Mouse (Mus musculus) liver, embryonic 15.5 days (tissue): Measurements from ENCODE around the gene Lmo4. TPM values are rescaled to one million over a fixed set of nuclear protein-coding genes. Genes with fewer than 3 reads are reported as not detected.

Experiments used
- ATAC-seq: fragments of 200-750 bp; cut with Nextera tagmentation; 2 replicates; pipeline ENCODE4 v1.8.0; 2017; ENCODE audit warnings: moderate number of reproducible peaks, mild to moderate bottlenecking, moderate library complexity; ENCODE audit not compliant: insufficient read depth
- H3K27ac ChIP-seq: fragments of 300-500 bp; sonication (generic); replicated peaks from 2 replicates; pipeline ENCODE4 v1.5.1; 2015; ENCODE audit warnings: mild to moderate bottlenecking, inconsistent platforms
- H3K27me3 ChIP-seq: fragments of 300-500 bp; sonication (generic); 2 replicates; pipeline ENCODE4 v1.6.1; 2015; ENCODE audit warnings: mild to moderate bottlenecking, inconsistent platforms
- H3K36me3 ChIP-seq: fragments of 300-500 bp; sonication (generic); replicated peaks from 2 replicates; pipeline ENCODE4 v1.6.1; 2015; ENCODE audit warnings: moderate library complexity, mild to moderate bottlenecking, inconsistent platforms
- H3K4me1 ChIP-seq: fragments of 300-500 bp; sonication (generic); replicated peaks from 2 replicates; pipeline ENCODE4 v1.6.1; 2015; ENCODE audit warnings: inconsistent platforms
- H3K4me2 ChIP-seq: fragments of 300-500 bp; sonication (generic); 2 replicates; pipeline ENCODE4 v1.6.1; 2015; ENCODE audit warnings: moderate library complexity, mild to moderate bottlenecking, inconsistent platforms
- H3K4me3 ChIP-seq: fragments of 300-500 bp; sonication (generic); replicated peaks from 2 replicates; pipeline ENCODE4 v1.5.1; 2015; ENCODE audit warnings: mild to moderate bottlenecking, inconsistent platforms
- H3K9ac ChIP-seq: fragments of 300-500 bp; sonication (generic); 2 replicates; pipeline ENCODE4 v1.6.1; 2015; ENCODE audit warnings: moderate library complexity, mild to moderate bottlenecking, inconsistent platforms
- H3K9me3 ChIP-seq: fragments of 300-500 bp; sonication (generic); replicated peaks from 2 replicates; pipeline ENCODE4 v1.6.1; 2016; ENCODE audit warnings: inconsistent platforms
- WGBS: fragments of 180-500 bp; shearing (Covaris S2); methylation state at CpG from one replicate; pipeline ENCODE4 v1.1.7; 2015; ENCODE audit warnings: mixed read lengths; ENCODE audit not compliant: insufficient replicate concordance; 5-methylcytosine and 5-hydroxymethylcytosine counted together
- polyA plus RNA-seq: library from polyadenylated mRNA; unstranded; fragments of >200 nt; fragmentation: Nextera tagmentation; extraction: Ambion mirVana; gene quantifications from 2 replicates; pipeline ENCODE4 v1.2.1, GENCODE M21; 2015

Lmo4 gene
- polyA plus RNA-seq, 1 experiment from 2014 or later, result 12.8 TPM

- Histone ChIP-seq H3K4me2 (no peak overlapping the region), H3K9ac (no peak overlapping the region), H3K27me3 (no peaks in the 10 kb centered on the region), H3K4me1 (no peaks in the 10 kb centered on the region), H3K4me3 (no peak overlapping the region), H3K9me3 (no peaks in the 10 kb centered on the region), H3K27ac (no peak overlapping the region), H3K36me3 (no peaks in the 10 kb centered on the region)
- ATAC-seq, result no peak
- WGBS, result 64% methylated on average over 4 of the region's 4 CpGs
Measured at GRCm38 (mm10) chr3:144144066-144144465, 61.0 kb downstream of the Lmo4 start.

- H3K4me3 ChIP-seq, result no peak overlapping the region
- ATAC-seq, result no peak
- H3K27me3 ChIP-seq, result no peaks in the 10 kb centered on the region
- H3K36me3 ChIP-seq, result no peaks in the 10 kb centered on the region
- H3K4me2 ChIP-seq, result no peak overlapping the region
- WGBS, result 85% methylated on average over 7 of the region's 7 CpGs
- H3K27ac ChIP-seq, result no peak overlapping the region
- H3K4me1 ChIP-seq, result no peaks in the 10 kb centered on the region
- H3K9ac ChIP-seq, result no peak overlapping the region
- H3K9me3 ChIP-seq, result no peaks in the 10 kb centered on the region
Measured at GRCm38 (mm10) chr3:144142939-144143338, 62.1 kb downstream of the Lmo4 start.

GRCm38 (mm10) chr3:144141786-144142185 lies 63.2 kb downstream of the Lmo4 start:
- Histone ChIP-seq H3K9ac (no peak overlapping the region), H3K27ac (no peak overlapping the region), H3K27me3 (no peaks in the 10 kb centered on the region), H3K9me3 (no peaks in the 10 kb centered on the region), H3K4me2 (no peak overlapping the region), H3K4me1 (no peaks in the 10 kb centered on the region), H3K36me3 (no peaks in the 10 kb centered on the region), H3K4me3 (no peak overlapping the region)
- WGBS, result 72% methylated on average over 8 of the region's 8 CpGs
- no peak for ATAC-seq

GRCm38 (mm10) chr3:144140816-144141215 lies 64.2 kb downstream of the Lmo4 start:
- Histone ChIP-seq H3K9ac (no peak overlapping the region), H3K27ac (no peak overlapping the region), H3K9me3 (no peaks in the 10 kb centered on the region), H3K4me2 (no peak overlapping the region), H3K4me1 (no peaks in the 10 kb centered on the region), H3K27me3 (no peaks in the 10 kb centered on the region), H3K36me3 (no peaks in the 10 kb centered on the region), H3K4me3 (no peak overlapping the region)
- ATAC-seq, result no peak
- WGBS, result 74% methylated on average over 5 of the region's 5 CpGs

- Histone ChIP-seq H3K27ac (no peak overlapping the region), H3K4me1 (no peaks in the 10 kb centered on the region), H3K4me3 (no peak overlapping the region), H3K36me3 (no peaks in the 10 kb centered on the region), H3K9me3 (no peaks in the 10 kb centered on the region), H3K4me2 (no peak overlapping the region), H3K27me3 (no peaks in the 10 kb centered on the region), H3K9ac (no peak overlapping the region)
- 63% methylated on average over 3 of the region's 3 CpGs for WGBS
- ATAC-seq, result no peak
Measured at GRCm38 (mm10) chr3:144138659-144139058, 66.4 kb downstream of the Lmo4 start.
